Mouse (Mus musculus) megakaryocyte, adult 5-6 weeks (primary cell): ENCODE data around the gene Galntl5. TPM values are rescaled to one million over a fixed set of nuclear protein-coding genes. Genes with fewer than 3 reads are reported as not detected.
"Not testable (repeated sequence)": the region's sequence is repeated elsewhere in the genome, so short reads cannot be mapped to it uniquely, and the experiment has no call there.

ENCODE experiments used
- ATAC-seq: 2 replicates; pipeline ENCODE4 v1.8.0; 2016; ENCODE audit warnings: mild to moderate bottlenecking, inconsistent platforms; ENCODE audit not compliant: poor library complexity, severe bottlenecking
- total RNA-seq, 2 experiments: library from RNA; stranded (forward) in 1 of 2; stranded (reverse) in 1 of 2; fragments of 153-499, 151-499 nt in 1 of 2; fragments of 221-1000, 200-1000 nt in 1 of 2; gene quantifications; 2 replicates each; pipeline versions ENCODE4 v1.2.3 to v1.2.4; 2015 to 2017

Gene Galntl5
- total RNA-seq, 2 experiments from 2014 or later: not detected

- ATAC-seq: no peak
These were observed 7.5 kb downstream of the Galntl5 start for GRCm38 (mm10) chr5:25188802-25189201.

- ATAC-seq: no peak
These were observed 9.3 kb downstream of the Galntl5 start for GRCm38 (mm10) chr5:25190521-25190920.

GRCm38 (mm10) chr5:25211872-25212271 is 30.6 kb downstream of the Galntl5 start:
- ATAC-seq: no peak

GRCm38 (mm10) chr5:25213216-25213615 is 32.0 kb downstream of the Galntl5 start:
- not testable (repeated sequence) for ATAC-seq

GRCm38 (mm10) chr5:25215006-25215405 is 33.7 kb downstream of the Galntl5 start:
- ATAC-seq: no peak

- ATAC-seq: no peak
These were observed 40.3 kb downstream of the Galntl5 start, which contains the start of gene Galnt11 for GRCm38 (mm10) chr5:25221604-25222003. TSS of gene Galnt11 (plus strand) at chr5:25221904.

- ATAC-seq: peak; percentile 96
These were observed 41.8 kb downstream of the Galntl5 start, which contains the start of gene E130116L18Rik for GRCm38 (mm10) chr5:25222752-25223702. TSS of gene E130116L18Rik (minus strand) at chr5:25223153.

GRCm38 (mm10) chr5:25224377-25224776 is 43.1 kb downstream of the Galntl5 start:
- ATAC-seq: not testable (repeated sequence)

- ATAC-seq: no peak
These were observed 61.8 kb downstream of the Galntl5 start for GRCm38 (mm10) chr5:25243101-25243500.

- no peak for ATAC-seq
These were observed 64.7 kb downstream of the Galntl5 start for GRCm38 (mm10) chr5:25245806-25246472.

GRCm38 (mm10) chr5:25246473-25246865 is 65.2 kb downstream of the Galntl5 start:
- no peak for ATAC-seq

- ATAC-seq: no peak
These were observed 65.8 kb downstream of the Galntl5 start for GRCm38 (mm10) chr5:25247036-25247435.

- ATAC-seq: no peak
These were observed 71.2 kb downstream of the Galntl5 start for GRCm38 (mm10) chr5:25252423-25252822.

GRCm38 (mm10) chr5:25252825-25253544 is 71.7 kb downstream of the Galntl5 start:
- ATAC-seq: no peak

GRCm38 (mm10) chr5:25254491-25254890 is 73.2 kb downstream of the Galntl5 start:
- no peak for ATAC-seq

GRCm38 (mm10) chr5:25256686-25257085 is 75.4 kb downstream of the Galntl5 start:
- ATAC-seq: no peak

- no peak for ATAC-seq
These were observed 80.2 kb downstream of the Galntl5 start for GRCm38 (mm10) chr5:25261452-25261851.

GRCm38 (mm10) chr5:25262266-25262665 is 81.0 kb downstream of the Galntl5 start:
- ATAC-seq: no peak

GRCm38 (mm10) chr5:25268258-25268888 is 87.1 kb downstream of the Galntl5 start:
- peak; percentile 62 for ATAC-seq
